Mouse (Mus musculus) monocyte, adult 2 months (primary cell): ENCODE results near the gene Hhex.

Experiments used
- DNase-seq, 2 experiments: peaks; one replicate each; pipeline ENCODE4 v3.0.0; 2022; ENCODE audit warnings: low spot score in 2 of 2, low read depth in 1 of 2

Gene Hhex

GRCm38 (mm10) chr19:37449246-37449645, 14.6 kb downstream of the Hhex start:
- DNase-seq = no peak

- no peak for DNase-seq
Observed at GRCm38 (mm10) chr19:37455528-37455927, 20.9 kb downstream of the Hhex start.

GRCm38 (mm10) chr19:37455961-37456360, 21.4 kb downstream of the Hhex start:
- no peak for DNase-seq

- no peak for DNase-seq
Observed at GRCm38 (mm10) chr19:37458013-37458412, 23.4 kb downstream of the Hhex start.

GRCm38 (mm10) chr19:37466403-37466802, 31.8 kb downstream of the Hhex start:
- DNase-seq = no peak

GRCm38 (mm10) chr19:37466978-37467377, 32.4 kb downstream of the Hhex start:
- DNase-seq = no peak

GRCm38 (mm10) chr19:37468841-37469566, 34.4 kb downstream of the Hhex start:
- no peak for DNase-seq

- DNase-seq = no peak
Observed at GRCm38 (mm10) chr19:37471680-37472079, 37.1 kb downstream of the Hhex start.

GRCm38 (mm10) chr19:37472589-37472988, 38.0 kb downstream of the Hhex start:
- DNase-seq = no peak

- no peak for DNase-seq
Observed at GRCm38 (mm10) chr19:37481704-37482103, 47.1 kb downstream of the Hhex start.

GRCm38 (mm10) chr19:37482556-37483187, 48.1 kb downstream of the Hhex start:
- peak; percentile 66 to 70 for DNase-seq

GRCm38 (mm10) chr19:37484787-37485186, 50.2 kb downstream of the Hhex start:
- no peak for DNase-seq

- no peak for DNase-seq
Observed at GRCm38 (mm10) chr19:37486801-37487200, 52.2 kb downstream of the Hhex start.

GRCm38 (mm10) chr19:37487811-37488475, 53.3 kb downstream of the Hhex start:
- DNase-seq = no peak

GRCm38 (mm10) chr19:37488608-37489262, 54.1 kb downstream of the Hhex start:
- no peak for DNase-seq
